Mouse (Mus musculus) stomach, postnatal 0 days (tissue): ENCODE measurements around the gene Fhit. TPM values are rescaled to one million over a fixed set of nuclear protein-coding genes. Genes with fewer than 3 reads are reported as not detected.

Experiments used
- ATAC-seq: fragments of 200-750 bp; cut with Nextera tagmentation; 2 replicates; pipeline ENCODE4 v1.8.0; 2017; ENCODE audit not compliant: low FRiP score, low TSS enrichment
- DNase-seq: peaks from one replicate; pipeline ENCODE4 v3.0.0-alpha.2; 2016; ENCODE audit warnings: low spot score
- H3K27ac ChIP-seq: fragments of 300-500 bp; sonication (generic); replicated peaks from 2 replicates; pipeline ENCODE4 v1.5.1; 2014; ENCODE audit warnings: mild to moderate bottlenecking, control low read depth
- H3K27me3 ChIP-seq: fragments of 300-500 bp; sonication (generic); 2 replicates; pipeline ENCODE4 v1.6.1; 2014; ENCODE audit warnings: low read length; ENCODE audit not compliant: control insufficient read depth, insufficient read depth
- H3K36me3 ChIP-seq: fragments of 300-500 bp; sonication (generic); 2 replicates; pipeline ENCODE4 v1.6.1; 2014; ENCODE audit warnings: low read length, mixed read lengths; ENCODE audit not compliant: control insufficient read depth, insufficient read depth
- H3K4me1 ChIP-seq: fragments of 300-500 bp; sonication (generic); replicated peaks from 2 replicates; pipeline ENCODE4 v1.6.1; 2014; ENCODE audit warnings: antibody characterized with exemption; ENCODE audit not compliant: control insufficient read depth, insufficient read depth
- H3K4me2 ChIP-seq: fragments of 300-500 bp; sonication (generic); replicated peaks from 2 replicates; pipeline ENCODE4 v1.6.1; 2014; ENCODE audit warnings: low read depth, mild to moderate bottlenecking, control low read depth, moderate library complexity
- H3K4me3 ChIP-seq: fragments of 300-500 bp; sonication (generic); 2 replicates; pipeline ENCODE4 v1.5.1; 2014; ENCODE audit warnings: low read depth, low read length, control low read depth
- H3K9ac ChIP-seq: fragments of 300-500 bp; sonication (generic); 2 replicates; pipeline ENCODE4 v1.6.1; 2014; ENCODE audit warnings: mild to moderate bottlenecking, low read length, control low read depth, mixed read lengths
- H3K9me3 ChIP-seq: fragments of 300-500 bp; sonication (generic); 2 replicates; pipeline ENCODE4 v1.6.1; 2016; ENCODE audit warnings: low read length; ENCODE audit not compliant: control insufficient read depth
- CTCF ChIP-seq: IDR thresholded peaks from 2 replicates; pipeline ENCODE4 v1.5.1; 2016; ENCODE audit warnings: antibody characterized with exemption, low read depth, mild to moderate bottlenecking, moderate library complexity
- EP300 ChIP-seq: optimal IDR thresholded peaks from 2 replicates; pipeline ENCODE3; 2016; ENCODE audit warnings: antibody characterized with exemption
- WGBS: fragments of 180-500 bp; shearing (Covaris S2); extraction: QIAGEN DNeasy Blood & Tissue Kit; methylation state at CpG from one replicate; pipeline ENCODE4 v1.1.7; 2014; 5-methylcytosine and 5-hydroxymethylcytosine counted together
- polyA plus RNA-seq: library from polyadenylated mRNA; unstranded; fragments of >200 nt; fragmentation: Nextera tagmentation; extraction: Ambion mirVana; gene quantifications from 2 replicates; pipeline ENCODE4 v1.2.1, GENCODE M21; 2015

The Fhit gene
- polyA plus RNA-seq, 1 experiment from 2014 or later, result 12.2 TPM

DNA sequence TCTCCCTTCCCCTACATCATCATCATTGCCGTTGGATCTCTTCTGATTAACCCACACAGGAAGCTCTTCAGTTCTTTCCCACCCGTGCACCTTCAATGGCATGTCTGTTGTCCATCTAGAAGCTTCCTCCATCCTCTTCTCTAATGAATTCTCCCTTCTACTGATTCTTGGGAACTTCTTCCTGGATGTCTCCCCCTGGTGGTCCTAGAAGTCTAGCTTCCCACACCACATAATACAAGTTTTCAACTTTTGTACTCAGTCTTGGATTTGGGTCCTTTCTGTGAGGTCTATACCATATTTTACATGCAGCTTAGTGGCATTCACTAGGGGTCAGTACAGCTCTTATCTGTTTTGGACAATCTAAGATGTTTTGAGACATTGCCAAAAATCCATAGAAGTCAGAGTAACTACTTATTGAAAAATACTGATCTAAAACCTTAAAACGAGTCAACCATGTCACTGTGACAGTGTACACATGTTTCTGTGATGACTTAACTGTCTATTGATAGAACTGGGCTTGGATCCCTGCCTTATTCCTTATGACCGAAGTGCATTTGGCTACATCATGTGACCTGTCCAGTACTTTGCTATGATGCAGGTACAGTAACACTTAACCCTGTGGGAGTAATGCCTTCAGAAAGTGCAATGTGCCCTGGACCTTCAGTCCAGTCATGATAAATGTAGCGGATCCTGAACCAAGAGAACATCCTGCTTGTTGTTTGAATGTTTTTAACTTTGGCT, 1141.3 kb downstream of the Fhit start:
- no peak overlapping the region for H3K4me2 ChIP-seq
- H3K4me3 ChIP-seq, result no peak overlapping the region
- H3K27me3 ChIP-seq, result 0 out of 2 replicates have a peak, but pooled peaks cover 2% of the 10 kb centered on the region
- H3K4me1 ChIP-seq, result no peaks in the 10 kb centered on the region
- WGBS, result 78% methylated on average over 5 of the region's 5 CpGs
- no peak overlapping the region for H3K27ac ChIP-seq
- H3K36me3 ChIP-seq, result no peaks in the 10 kb centered on the region
- peak; percentile 66 for TF ChIP-seq CTCF
- no peak for TF ChIP-seq EP300
- DNase-seq, result no peak
- H3K9me3 ChIP-seq, result no peaks in the 10 kb centered on the region
- no peak overlapping the region for H3K9ac ChIP-seq
- no peak for ATAC-seq

DNA sequence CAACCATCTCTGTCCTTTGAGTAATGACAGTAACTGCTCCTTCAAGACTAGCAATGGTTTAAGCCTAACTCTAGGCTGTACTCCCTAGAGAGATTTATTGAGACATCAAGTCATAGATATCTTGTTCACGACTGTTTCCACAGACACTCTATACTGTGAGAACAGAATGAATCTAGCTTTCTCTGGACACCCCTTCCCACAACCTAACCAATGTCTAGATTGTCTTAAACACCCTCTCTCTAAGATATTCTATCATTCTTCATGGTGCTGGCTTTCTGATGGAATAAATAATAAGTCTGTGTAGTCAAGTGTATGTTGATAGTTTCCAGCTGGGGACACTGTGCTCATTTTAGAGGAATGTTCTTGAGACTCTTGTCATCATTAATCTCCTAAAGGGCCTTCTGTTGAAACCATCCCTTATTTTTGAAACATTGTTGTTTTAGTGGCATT, 1148.0 kb downstream of the Fhit start:
- no peaks in the 10 kb centered on the region for H3K9me3 ChIP-seq
- TF ChIP-seq EP300, result no peak
- no peak for TF ChIP-seq CTCF
- DNase-seq (no peak), ATAC-seq (no peak)
- 51% methylated on average over 1 of the region's 1 CpGs for WGBS
- no peak overlapping the region for H3K9ac ChIP-seq
- H3K27me3 ChIP-seq, result no peaks in the 10 kb centered on the region
- no peaks in the 10 kb centered on the region for H3K36me3 ChIP-seq
- H3K27ac ChIP-seq, result no peak overlapping the region
- H3K4me3 ChIP-seq, result no peak overlapping the region
- H3K4me1 ChIP-seq, result no peaks in the 10 kb centered on the region
- H3K4me2 ChIP-seq, result no peak overlapping the region

DNA sequence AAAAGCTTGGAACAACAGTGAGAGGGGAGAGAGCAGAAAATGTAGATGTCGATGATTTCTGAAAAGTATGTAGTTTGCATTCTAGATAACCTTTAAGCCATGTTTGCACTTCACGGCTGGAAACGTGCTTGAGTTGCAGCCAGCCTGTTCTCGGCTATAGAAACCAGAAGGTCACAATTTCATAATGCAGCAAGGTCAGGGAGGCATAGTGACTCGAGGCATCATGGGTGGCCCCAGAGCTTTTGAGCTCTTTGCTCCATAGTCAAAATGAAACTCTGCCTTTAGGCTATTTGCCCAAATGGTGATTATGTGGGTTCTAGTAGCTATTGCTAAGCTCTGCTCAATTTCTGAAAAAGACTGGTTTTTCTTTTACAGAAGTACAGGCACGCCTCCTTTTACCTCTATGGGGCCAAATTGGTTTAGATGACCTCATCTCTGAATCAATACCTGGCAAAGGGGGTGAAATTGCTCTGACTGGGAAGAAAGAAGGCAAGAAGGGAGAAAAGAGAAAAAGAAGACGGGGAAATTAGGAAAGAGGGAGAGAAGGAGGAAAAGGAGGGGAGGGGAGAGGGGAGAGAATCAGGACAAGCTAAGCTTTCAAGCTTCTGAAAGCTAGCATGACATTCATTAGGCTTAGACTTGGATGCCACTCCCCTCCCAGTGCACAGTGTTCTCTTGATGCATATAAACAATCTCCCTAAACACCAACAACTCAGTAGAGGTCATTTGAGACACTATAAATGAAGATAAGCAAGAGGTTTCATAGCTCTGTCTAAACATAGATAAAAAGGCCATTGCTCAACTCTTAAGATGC, 1148.6 kb downstream of the Fhit start:
- Histone ChIP-seq H3K4me3 (no peak overlapping the region), H3K4me2 (no peak overlapping the region), H3K4me1 (no peaks in the 10 kb centered on the region), H3K27ac (no peak overlapping the region), H3K9me3 (no peaks in the 10 kb centered on the region), H3K27me3 (no peaks in the 10 kb centered on the region), H3K36me3 (no peaks in the 10 kb centered on the region), H3K9ac (no peak overlapping the region)
- TF ChIP-seq CTCF, result no peak
- TF ChIP-seq EP300, result no peak
- peak; percentile 14 for DNase-seq
- no peak for ATAC-seq
- WGBS, result 41% methylated on average over 7 of the region's 7 CpGs

DNA sequence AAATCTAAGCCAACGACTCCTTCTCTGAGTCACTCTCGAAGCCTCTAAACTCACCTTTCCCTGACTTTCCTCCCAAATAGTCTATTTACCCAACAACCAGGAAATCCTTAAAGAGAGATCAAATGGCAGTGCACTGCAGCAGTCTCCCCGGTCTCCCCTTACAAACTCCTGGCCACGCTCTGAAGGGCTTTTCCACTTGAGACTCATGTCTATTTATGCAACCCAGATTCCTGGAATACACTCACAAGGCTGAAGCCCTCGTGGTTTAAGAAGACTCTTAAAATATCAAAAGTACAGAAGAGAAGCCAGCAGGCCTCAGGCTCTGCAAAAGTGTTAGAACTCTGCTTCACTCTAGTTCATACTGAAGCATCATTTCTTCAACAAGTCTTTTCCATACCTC, 1155.6 kb downstream of the Fhit start:
- H3K4me2 ChIP-seq, result no peak overlapping the region
- no peak overlapping the region for H3K4me3 ChIP-seq
- 63% methylated on average over 5 of the region's 5 CpGs for WGBS
- H3K27ac ChIP-seq, result no peak overlapping the region
- no peaks in the 10 kb centered on the region for H3K4me1 ChIP-seq
- ATAC-seq, result no peak
- no peaks in the 10 kb centered on the region for H3K27me3 ChIP-seq
- no peak overlapping the region for H3K9ac ChIP-seq
- no peaks in the 10 kb centered on the region for H3K36me3 ChIP-seq
- TF ChIP-seq CTCF (no peak), EP300 (no peak)
- H3K9me3 ChIP-seq, result no peaks in the 10 kb centered on the region
- DNase-seq, result no peak

DNA sequence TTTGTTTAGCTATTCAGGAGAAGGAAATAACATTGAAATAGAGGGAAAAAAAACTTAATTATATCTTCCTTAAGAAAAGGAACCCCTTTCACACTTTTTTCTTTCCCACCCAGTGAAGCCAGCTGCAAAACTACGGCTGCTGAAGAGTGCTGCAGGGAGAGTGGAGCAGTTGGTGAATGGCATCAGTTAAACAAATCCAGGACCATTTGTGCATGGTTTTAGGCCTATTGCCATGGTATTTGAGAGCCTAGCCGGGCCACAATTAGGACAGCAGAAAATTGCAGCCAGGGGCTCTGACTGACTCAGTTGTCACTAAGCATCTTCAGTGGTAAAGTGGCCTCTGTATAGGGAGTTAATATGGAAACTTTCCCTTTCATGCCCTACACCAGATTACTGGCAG, 1158.0 kb downstream of the Fhit start:
- Histone ChIP-seq H3K9ac (no peak overlapping the region), H3K27me3 (no peaks in the 10 kb centered on the region), H3K4me2 (no peak overlapping the region), H3K4me3 (no peak overlapping the region), H3K9me3 (no peaks in the 10 kb centered on the region), H3K4me1 (no peaks in the 10 kb centered on the region), H3K36me3 (no peaks in the 10 kb centered on the region), H3K27ac (no peak overlapping the region)
- ATAC-seq, result no peak
- DNase-seq, result no peak
- whole genome bisulfite sequencing, result 68% methylated on average over 2 of the region's 2 CpGs
- TF ChIP-seq CTCF, result no peak
- TF ChIP-seq EP300, result no peak

DNA sequence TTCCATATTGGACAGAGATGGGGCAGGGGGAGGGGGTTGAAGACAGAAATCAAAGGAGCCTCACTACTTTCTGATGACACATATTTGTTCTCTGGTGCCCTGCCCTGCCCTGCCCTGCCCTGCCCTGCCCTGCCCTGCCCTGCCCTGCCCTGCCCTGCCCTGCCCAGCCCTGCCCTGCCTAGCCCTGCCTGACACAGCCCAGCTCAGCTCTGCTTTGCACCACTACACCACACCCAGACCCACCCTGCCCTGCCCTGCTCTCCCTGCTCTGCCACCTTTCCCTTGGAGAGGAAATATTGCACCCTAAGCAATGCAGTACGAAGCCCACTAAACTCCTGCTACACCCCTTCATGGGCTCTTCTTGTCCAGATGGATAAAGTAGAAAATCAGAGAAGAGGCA, 1171.2 kb downstream of the Fhit start:
- Histone ChIP-seq H3K36me3 (no peaks in the 10 kb centered on the region), H3K9ac (no peak overlapping the region), H3K4me1 (no peaks in the 10 kb centered on the region), H3K27ac (no peak overlapping the region), H3K9me3 (no peaks in the 10 kb centered on the region), H3K4me2 (no peak overlapping the region), H3K27me3 (no peaks in the 10 kb centered on the region), H3K4me3 (no peak overlapping the region)
- no peak for TF ChIP-seq EP300
- no peak for TF ChIP-seq CTCF
- DNase-seq, result peak; percentile 40
- 67% methylated on average over 1 of the region's 1 CpGs for WGBS
- ATAC-seq, result peak; percentile 88
